Mouse (Mus musculus) hindbrain, embryonic 11.5 days (tissue): Measurements from ENCODE around the gene Col25a1. TPM values are rescaled to one million over a fixed set of nuclear protein-coding genes. Genes with fewer than 3 reads are reported as not detected.

Source experiments
- ATAC-seq: fragments of 200-750 bp; cut with Nextera tagmentation; 2 replicates; pipeline ENCODE4 v1.8.0; 2017; ENCODE audit warnings: mild to moderate bottlenecking, moderate TSS enrichment, moderate library complexity; ENCODE audit not compliant: low FRiP score
- DNase-seq: peaks from one replicate; pipeline ENCODE4 v3.0.0-alpha.2; 2015; ENCODE audit warnings: low spot score
- H3K27ac ChIP-seq: fragments of 300-500 bp; sonication (generic); 2 replicates; pipeline ENCODE4 v1.5.1; 2014; ENCODE audit warnings: mild to moderate bottlenecking, low read depth, low read length
- H3K27me3 ChIP-seq: fragments of 300-500 bp; sonication (generic); 2 replicates; pipeline ENCODE4 v1.6.1; 2014; ENCODE audit warnings: mild to moderate bottlenecking, low read length, moderate library complexity, mixed read lengths; ENCODE audit not compliant: control insufficient read depth, insufficient read depth
- H3K36me3 ChIP-seq: fragments of 300-500 bp; sonication (generic); 2 replicates; pipeline ENCODE4 v1.6.1; 2014; ENCODE audit warnings: mild to moderate bottlenecking, low read length, moderate library complexity, mixed read lengths; ENCODE audit not compliant: control insufficient read depth, insufficient read depth
- H3K4me1 ChIP-seq: fragments of 300-500 bp; sonication (generic); replicated peaks from 2 replicates; pipeline ENCODE4 v1.6.1; 2014; ENCODE audit warnings: low read length, mixed read lengths; ENCODE audit not compliant: control insufficient read depth, insufficient read depth
- H3K4me2 ChIP-seq: fragments of 300-500 bp; sonication (generic); replicated peaks from 2 replicates; pipeline ENCODE4 v1.6.1; 2014; ENCODE audit warnings: mild to moderate bottlenecking, low read depth, low read length
- H3K4me3 ChIP-seq: fragments of 300-500 bp; sonication (generic); 2 replicates; pipeline ENCODE4 v1.5.1; 2014; ENCODE audit warnings: low read depth, low read length
- H3K9ac ChIP-seq: fragments of 300-500 bp; sonication (generic); 2 replicates; pipeline ENCODE4 v1.6.1; 2014; ENCODE audit warnings: low read depth, low read length
- H3K9me3 ChIP-seq: fragments of 300-500 bp; sonication (generic); 2 replicates; pipeline ENCODE4 v1.6.1; 2016; ENCODE audit warnings: low read length; ENCODE audit not compliant: control insufficient read depth
- WGBS: fragments of 180-500 bp; shearing (Covaris S2); extraction: QIAGEN DNeasy Blood & Tissue Kit; methylation state at CpG from one replicate; pipeline ENCODE4 v1.1.7; 2014; 5-methylcytosine and 5-hydroxymethylcytosine counted together
- polyA plus RNA-seq: library from polyadenylated mRNA; unstranded; fragments of >200 nt; fragmentation: Nextera tagmentation; extraction: Ambion mirVana; gene quantifications from 2 replicates; pipeline ENCODE4 v1.2.1, GENCODE M21; 2014

The Col25a1 gene
- polyA plus RNA-seq, 1 experiment from 2014 or later, result 5.3 TPM

- DNase-seq, result no peak
- H3K9me3 ChIP-seq, result no peaks in the 10 kb centered on the region
- WGBS, result 79% methylated on average over 13 of the region's 13 CpGs
- H3K36me3 ChIP-seq, result no peaks in the 10 kb centered on the region
- no peak overlapping the region for H3K9ac ChIP-seq
- no peak overlapping the region for H3K4me2 ChIP-seq
- H3K4me1 ChIP-seq, result no peaks in the 10 kb centered on the region
- no peak overlapping the region for H3K4me3 ChIP-seq
- no peak for ATAC-seq
- no peak overlapping the region for H3K27ac ChIP-seq
- H3K27me3 ChIP-seq, result no peaks in the 10 kb centered on the region
Measured at GRCm38 (mm10) chr3:130400716-130401559, 269.6 kb downstream of the Col25a1 start.

- ATAC-seq, result no peak
- DNase-seq, result no peak
- no peaks in the 10 kb centered on the region for H3K27me3 ChIP-seq
- H3K36me3 ChIP-seq, result no peaks in the 10 kb centered on the region
- no peak overlapping the region for H3K4me3 ChIP-seq
- no peak overlapping the region for H3K4me2 ChIP-seq
- H3K9ac ChIP-seq, result no peak overlapping the region
- no peaks in the 10 kb centered on the region for H3K9me3 ChIP-seq
- H3K4me1 ChIP-seq, result no peaks in the 10 kb centered on the region
- WGBS, result 48% methylated on average over 1 of the region's 1 CpGs
- H3K27ac ChIP-seq, result no peak overlapping the region
Measured at GRCm38 (mm10) chr3:130401560-130401852, 270.2 kb downstream of the Col25a1 start.

GRCm38 (mm10) chr3:130404525-130405409 lies 273.5 kb downstream of the Col25a1 start:
- Histone ChIP-seq H3K36me3 (no peaks in the 10 kb centered on the region), H3K27me3 (no peaks in the 10 kb centered on the region), H3K4me3 (no peak overlapping the region), H3K4me1 (no peaks in the 10 kb centered on the region), H3K27ac (no peak overlapping the region), H3K4me2 (no peak overlapping the region), H3K9me3 (no peaks in the 10 kb centered on the region), H3K9ac (no peak overlapping the region)
- 47% methylated on average over 8 of the region's 8 CpGs for WGBS
- DNase-seq, result peak; percentile 10
- no peak for ATAC-seq

- Histone ChIP-seq H3K27me3 (no peaks in the 10 kb centered on the region), H3K9me3 (no peaks in the 10 kb centered on the region), H3K4me3 (no peak overlapping the region), H3K27ac (no peak overlapping the region), H3K9ac (no peak overlapping the region), H3K36me3 (no peaks in the 10 kb centered on the region), H3K4me1 (no peaks in the 10 kb centered on the region), H3K4me2 (no peak overlapping the region)
- WGBS, result 76% methylated on average over 6 of the region's 6 CpGs
- DNase-seq (no peak), ATAC-seq (no peak)
Measured at GRCm38 (mm10) chr3:130407201-130407600, 275.9 kb downstream of the Col25a1 start.

- Histone ChIP-seq H3K27me3 (no peaks in the 10 kb centered on the region), H3K4me3 (no peak overlapping the region), H3K9ac (no peak overlapping the region), H3K4me2 (no peak overlapping the region), H3K36me3 (no peaks in the 10 kb centered on the region), H3K9me3 (no peaks in the 10 kb centered on the region), H3K27ac (no peak overlapping the region), H3K4me1 (no peaks in the 10 kb centered on the region)
- ATAC-seq, result peak; percentile 66
- DNase-seq, result peak; percentile 50
- WGBS, result 22% methylated on average over 4 of the region's 4 CpGs
Measured at GRCm38 (mm10) chr3:130413239-130413638, 281.9 kb downstream of the Col25a1 start.

- WGBS, result 87% methylated on average over 9 of the region's 9 CpGs
Measured at GRCm38 (mm10) chr3:130418951-130419350, 287.6 kb downstream of the Col25a1 start.

GRCm38 (mm10) chr3:130428796-130429195 lies 297.5 kb downstream of the Col25a1 start:
- DNase-seq (no peak), ATAC-seq (no peak)
- no peak overlapping the region for H3K4me2 ChIP-seq
- H3K9me3 ChIP-seq, result no peaks in the 10 kb centered on the region
- 92% methylated on average over 4 of the region's 4 CpGs for WGBS
- no peak overlapping the region for H3K27ac ChIP-seq
- no peak overlapping the region for H3K9ac ChIP-seq
- H3K36me3 ChIP-seq, result no peaks in the 10 kb centered on the region
- no peaks in the 10 kb centered on the region for H3K27me3 ChIP-seq
- H3K4me1 ChIP-seq, result no peaks in the 10 kb centered on the region
- H3K4me3 ChIP-seq, result no peak overlapping the region

More at GRCm38 (mm10) chr3:130418951-130419350, 287.6 kb downstream of the Col25a1 start:
- H3K4me1 ChIP-seq, result no peaks in the 10 kb centered on the region
- no peak overlapping the region for H3K27ac ChIP-seq
- ATAC-seq, result no peak
- no peaks in the 10 kb centered on the region for H3K27me3 ChIP-seq
- no peak overlapping the region for H3K4me3 ChIP-seq
- no peaks in the 10 kb centered on the region for H3K36me3 ChIP-seq
- H3K9ac ChIP-seq, result no peak overlapping the region
- DNase-seq, result no peak
- H3K4me2 ChIP-seq, result no peak overlapping the region
- H3K9me3 ChIP-seq, result no peaks in the 10 kb centered on the region

- DNase-seq, result no peak
- WGBS, result 83% methylated on average over 5 of the region's 5 CpGs
Measured at GRCm38 (mm10) chr3:130430052-130430451, 298.8 kb downstream of the Col25a1 start.

More at GRCm38 (mm10) chr3:130430052-130430451, 298.8 kb downstream of the Col25a1 start:
- no peak overlapping the region for H3K9ac ChIP-seq
- no peak overlapping the region for H3K27ac ChIP-seq
- H3K36me3 ChIP-seq, result no peaks in the 10 kb centered on the region
- H3K27me3 ChIP-seq, result no peaks in the 10 kb centered on the region
- ATAC-seq, result no peak
- H3K4me2 ChIP-seq, result no peak overlapping the region
- H3K4me3 ChIP-seq, result no peak overlapping the region
- no peaks in the 10 kb centered on the region for H3K4me1 ChIP-seq
- H3K9me3 ChIP-seq, result no peaks in the 10 kb centered on the region
